Mouse (Mus musculus): ENCODE results near the gene Sufu. TPM values are rescaled to one million over a fixed set of nuclear protein-coding genes. Genes with fewer than 3 reads are reported as not detected.

Sufu gene
- total RNA-seq, 2 experiments from 2014 or later: 18.3 to 18.6 TPM

- DNase-seq (ENCODE audit: low spot score in 2 of 2): no peak
- intact Hi-C loops (cut with DNase I): no loop called here
Observed at GRCm38 (mm10) chr19:46382275-46382674, 14.4 kb upstream of the Sufu start.

DNA sequence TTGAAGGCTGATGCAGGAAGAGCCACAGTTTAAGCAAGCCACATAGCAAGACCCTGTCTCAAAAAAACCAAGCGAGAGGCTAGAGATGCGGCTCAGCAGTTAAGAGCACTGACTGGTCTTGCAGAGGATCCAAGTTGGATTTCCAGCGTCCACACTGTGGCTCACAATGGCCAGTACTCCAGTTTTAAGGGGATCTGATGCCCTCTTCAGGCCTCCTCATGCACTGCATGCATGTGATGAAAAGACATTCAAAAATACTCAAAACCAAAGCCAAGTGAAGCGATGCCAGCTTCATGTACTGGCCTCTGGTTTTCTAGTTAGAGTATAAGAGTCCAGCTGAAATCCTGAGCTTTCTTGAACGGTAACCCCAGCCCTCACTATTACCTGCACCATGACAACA is 6.8 kb upstream of the Sufu start:
- intact Hi-C loops (cut with DNase I): no loop called here

DNA sequence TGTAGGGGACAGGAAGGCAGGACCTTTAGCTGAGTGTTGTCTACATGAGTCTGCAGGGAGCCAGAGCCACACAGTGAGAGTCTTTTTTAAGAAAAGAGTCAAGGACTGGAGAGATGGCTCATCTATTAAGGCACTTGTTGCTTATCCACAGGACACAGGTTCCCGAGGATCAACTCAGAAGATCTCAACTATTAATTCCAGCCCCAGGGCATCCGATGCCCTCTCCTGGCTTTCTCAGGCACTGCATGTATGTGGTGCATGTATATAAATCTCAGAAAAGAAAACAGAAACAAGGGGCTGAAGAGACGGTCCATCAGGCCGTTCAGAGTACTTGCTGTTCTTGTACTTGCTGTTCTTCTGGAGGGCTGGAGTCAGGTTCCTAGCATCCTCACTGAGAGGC is 4.7 kb upstream of the Sufu start:
- intact Hi-C loops (cut with DNase I): no loop called here
- DNase-seq (ENCODE audit: low spot score in 2 of 2): no peak

More for the DNA sequence above, 6.8 kb upstream of the Sufu start:
- DNase-seq (ENCODE audit: low spot score in 2 of 2): no peak

- intact Hi-C loops (cut with DNase I): loop anchor here (5.0 kb wide), 1 partner anchor 133 kb away; no protein-coding TSS in a partner anchor
- no peak for DNase-seq (ENCODE audit: low spot score in 2 of 2)
Observed at GRCm38 (mm10) chr19:46394712-46395108, 2.0 kb upstream of the Sufu start.

DNA sequence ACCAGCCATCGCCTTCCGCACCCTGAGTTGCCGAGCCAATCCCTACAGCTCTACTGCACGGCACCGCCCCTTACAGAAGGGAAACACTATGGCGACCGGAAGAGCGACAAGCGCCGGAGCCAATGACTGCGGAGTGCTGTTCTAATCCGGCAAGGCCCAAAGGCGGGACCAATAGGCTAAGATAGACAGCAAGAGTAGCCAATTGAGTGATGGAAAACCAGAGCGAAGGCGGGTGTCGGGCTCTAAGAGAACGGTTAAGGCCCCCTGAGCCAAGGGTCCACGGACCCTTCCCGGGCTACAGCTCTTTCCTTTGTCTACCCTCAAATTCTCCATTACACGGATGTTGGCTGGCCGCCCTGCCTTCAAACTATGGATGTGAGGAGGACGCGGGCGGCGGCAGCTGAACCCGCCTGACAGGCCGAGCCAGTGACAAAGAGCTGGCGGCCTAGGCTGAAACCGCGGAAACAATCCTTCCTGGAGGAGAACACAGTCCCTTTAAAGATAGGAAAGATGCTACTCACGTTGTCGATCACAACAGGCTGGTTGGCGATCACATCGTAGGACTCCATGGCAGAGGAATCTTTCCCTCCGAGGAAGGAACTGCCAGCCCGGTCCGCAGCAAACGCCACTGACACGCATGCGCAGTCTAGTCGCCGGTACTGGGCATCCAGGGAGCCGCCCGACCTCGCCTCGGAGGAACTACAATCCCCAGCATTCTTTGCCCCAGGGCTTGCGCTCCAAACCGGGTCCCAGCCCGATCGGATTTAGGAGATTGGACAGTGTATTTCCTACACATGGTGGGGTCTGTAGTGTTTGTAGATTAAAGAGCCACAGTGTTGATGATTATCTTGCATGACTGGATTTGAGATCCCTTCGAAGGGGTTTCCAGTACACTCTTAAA is 1.3 kb upstream of the Sufu start, which contains the start of gene Actr1a:
Gene Actr1a, minus strand, starts transcription at position 640 of the 901 bp plus-strand sequence.
- peak; percentile 95 to 97 for DNase-seq (ENCODE audit: low spot score in 2 of 2)
- intact Hi-C loops (cut with DNase I): loop anchor here (1.0 to 5.0 kb wide), 3 partner anchors 49 to 132 kb away; partner anchors contain the start of gene Trim8

DNA sequence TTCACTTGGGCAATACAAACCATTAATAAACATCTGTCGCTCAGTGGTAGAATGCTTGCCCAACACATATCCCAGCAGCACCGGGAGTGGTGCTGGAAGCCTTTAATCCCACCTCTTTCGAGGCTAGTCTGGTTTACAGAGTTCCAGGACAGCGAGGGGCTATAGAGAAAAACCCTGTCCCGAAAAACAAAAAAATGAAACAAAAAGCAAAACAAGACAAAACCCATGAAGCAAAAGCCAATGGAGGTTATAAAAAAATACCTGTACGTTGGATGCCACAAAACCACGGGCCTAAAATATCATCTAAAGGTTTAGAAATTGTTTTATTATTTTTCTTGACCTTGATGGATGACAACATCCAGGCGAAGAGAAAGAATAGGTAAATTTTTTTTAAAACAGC is 587 bp upstream of the Sufu start:
- intact Hi-C loops (cut with DNase I): loop anchor here (1.0 to 5.0 kb wide), 3 partner anchors 48 to 131 kb away; partner anchors contain the start of gene Trim8
- DNase-seq (ENCODE audit: low spot score in 2 of 2): no peak

DNA sequence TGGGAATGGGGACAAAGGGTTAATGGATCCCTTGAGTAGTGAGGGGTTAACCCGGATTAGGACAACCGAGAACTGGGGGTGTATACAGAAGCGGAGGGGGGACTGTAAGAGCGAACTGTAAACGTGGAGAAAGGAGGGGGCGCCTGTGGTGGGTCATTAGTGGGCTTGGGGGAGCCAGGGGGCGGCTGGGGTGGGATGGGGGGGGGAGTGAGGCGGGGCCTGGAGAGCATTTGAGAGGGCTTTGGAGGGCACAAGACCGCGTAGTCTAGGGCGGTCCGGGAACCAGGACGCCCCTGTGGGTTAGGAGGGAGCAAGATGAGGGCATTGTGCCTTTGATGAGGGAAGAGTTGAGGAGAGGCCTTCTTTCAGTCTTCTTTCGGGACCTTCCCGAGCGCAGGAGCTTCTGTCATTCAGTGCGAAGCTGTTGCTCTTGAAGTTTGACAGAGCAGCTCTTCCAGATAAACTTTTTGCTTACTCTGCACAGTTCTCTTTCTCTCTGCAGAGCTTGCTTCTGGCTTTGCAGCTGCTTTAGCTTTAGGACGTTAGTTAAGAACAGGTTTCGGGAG is 823 bp downstream of the Sufu start:
- intact Hi-C loops (cut with DNase I): loop anchor here (2.0 to 5.0 kb wide), 2 partner anchors 103 to 130 kb away; partner anchors contain the start of gene Trim8
- no peak for DNase-seq (ENCODE audit: low spot score in 2 of 2)

GRCm38 (mm10) chr19:46398401-46398800 is 1.7 kb downstream of the Sufu start:
- DNase-seq (ENCODE audit: low spot score in 2 of 2): no peak
- intact Hi-C loops (cut with DNase I): loop anchor here (5.0 kb wide), 1 partner anchor 129 kb away; no protein-coding TSS in a partner anchor

DNA sequence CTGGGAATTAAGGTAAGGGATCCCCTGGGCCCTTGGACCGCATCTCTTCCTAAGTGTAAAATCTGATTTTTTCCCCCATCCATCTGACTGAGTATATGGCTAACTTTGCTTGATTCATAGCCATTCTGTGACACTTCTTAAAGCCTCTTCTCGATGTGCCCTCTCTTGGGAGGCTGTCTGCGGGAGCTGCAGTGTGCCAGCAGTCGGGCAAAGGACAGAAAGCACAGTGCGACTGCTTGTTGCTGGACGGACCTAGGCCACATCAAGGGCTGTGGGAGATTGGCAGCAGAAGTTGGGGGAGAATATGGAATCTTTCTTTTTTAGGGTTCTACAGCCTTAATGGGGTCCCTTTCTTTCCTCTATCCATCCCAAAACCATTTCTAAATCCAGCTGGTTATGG is 2.7 kb downstream of the Sufu start:
- intact Hi-C loops (cut with DNase I): loop anchor here (5.0 kb wide), 1 partner anchor 128 kb away; no protein-coding TSS in a partner anchor
- no peak for DNase-seq (ENCODE audit: low spot score in 2 of 2)

DNA sequence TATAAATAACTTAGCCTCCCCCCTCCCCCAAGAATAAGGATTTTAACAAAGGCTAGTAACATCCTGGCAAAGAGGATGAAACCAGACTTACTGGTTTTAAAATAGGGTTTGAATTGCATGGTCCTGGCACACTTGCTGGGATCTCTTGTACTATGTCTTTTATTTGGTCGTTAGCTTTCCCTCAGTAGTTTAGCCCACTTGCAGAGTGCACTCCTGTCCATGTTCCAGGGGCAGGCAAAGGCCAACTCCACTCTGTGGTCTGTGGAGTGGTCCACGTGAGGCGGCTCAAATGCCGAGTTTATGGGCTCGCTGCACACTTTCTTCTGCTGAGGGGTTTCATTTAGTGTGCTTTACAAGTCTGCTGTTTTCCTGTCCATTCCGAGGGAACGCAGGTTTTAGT is 3.2 kb downstream of the Sufu start:
- intact Hi-C loops (cut with DNase I): loop anchor here (5.0 kb wide), 1 partner anchor 127 kb away; no protein-coding TSS in a partner anchor
- no peak for DNase-seq (ENCODE audit: low spot score in 2 of 2)

- intact Hi-C loops (cut with DNase I): no loop called here
- DNase-seq (ENCODE audit: low spot score in 2 of 2): no peak
Observed at GRCm38 (mm10) chr19:46400558-46400957, 3.9 kb downstream of the Sufu start.

DNA sequence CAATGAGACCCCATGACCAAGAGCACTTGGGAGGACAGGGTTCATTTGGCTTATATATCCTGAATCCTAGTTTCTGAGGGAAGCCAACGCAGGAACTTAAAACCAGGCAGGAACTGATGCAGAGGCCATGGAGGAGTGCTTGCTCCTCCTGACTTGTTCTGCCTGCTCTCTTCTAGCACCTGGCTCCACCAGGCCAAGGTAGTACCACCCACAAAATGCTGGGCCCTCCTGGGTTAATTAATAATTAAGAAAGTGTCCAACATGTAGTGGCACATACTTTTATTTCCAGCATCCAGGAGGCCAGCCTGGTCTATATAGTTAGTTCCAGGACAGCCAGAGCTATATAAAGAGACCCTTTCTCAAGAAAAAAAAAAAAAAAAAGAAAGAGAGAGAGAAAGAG is 7.3 kb downstream of the Sufu start:
- DNase-seq (ENCODE audit: low spot score in 2 of 2): no peak

DNA sequence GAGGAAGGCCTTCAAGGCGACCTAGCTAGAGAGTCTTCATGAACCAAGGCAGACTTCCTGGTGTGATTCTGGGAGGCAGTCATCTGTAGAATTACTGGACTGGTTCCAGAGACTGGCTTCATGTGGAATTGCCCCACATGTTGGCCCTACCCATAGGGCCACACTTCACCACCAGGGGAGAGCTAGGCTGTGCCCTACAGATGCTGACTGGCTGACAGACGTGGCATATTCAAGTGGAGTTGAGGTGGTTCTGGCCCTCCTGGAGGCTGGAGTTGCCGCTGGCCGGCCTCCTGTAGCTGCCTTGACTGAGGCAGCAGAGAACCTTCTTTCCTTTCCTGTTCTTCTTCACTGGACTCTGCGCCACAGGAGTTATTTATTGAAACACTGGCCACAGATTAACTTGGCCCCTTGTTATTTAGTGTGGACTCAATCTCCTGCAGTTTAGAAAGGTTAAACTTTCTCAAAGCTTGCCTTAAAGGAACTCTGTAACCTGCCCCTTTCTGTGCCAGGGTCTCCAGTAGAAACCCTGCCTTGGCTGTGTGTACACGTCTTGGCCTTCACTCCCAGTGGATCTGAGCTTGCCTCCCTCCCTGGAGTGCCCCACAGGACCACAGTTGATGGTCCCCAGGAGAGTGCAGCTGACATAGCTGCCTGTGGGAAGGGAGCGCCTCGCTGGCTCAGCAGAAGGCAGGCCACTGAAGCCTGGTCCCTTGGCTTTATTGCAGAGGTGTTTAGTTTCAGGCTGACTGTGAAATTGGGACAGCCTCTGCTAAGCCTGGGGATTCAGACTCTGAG is 10.1 kb downstream of the Sufu start:
- DNase-seq (ENCODE audit: low spot score in 2 of 2): no peak
- intact Hi-C loops (cut with DNase I): no loop called here

More for the DNA sequence above, 7.3 kb downstream of the Sufu start:
- intact Hi-C loops (cut with DNase I): no loop called here

DNA sequence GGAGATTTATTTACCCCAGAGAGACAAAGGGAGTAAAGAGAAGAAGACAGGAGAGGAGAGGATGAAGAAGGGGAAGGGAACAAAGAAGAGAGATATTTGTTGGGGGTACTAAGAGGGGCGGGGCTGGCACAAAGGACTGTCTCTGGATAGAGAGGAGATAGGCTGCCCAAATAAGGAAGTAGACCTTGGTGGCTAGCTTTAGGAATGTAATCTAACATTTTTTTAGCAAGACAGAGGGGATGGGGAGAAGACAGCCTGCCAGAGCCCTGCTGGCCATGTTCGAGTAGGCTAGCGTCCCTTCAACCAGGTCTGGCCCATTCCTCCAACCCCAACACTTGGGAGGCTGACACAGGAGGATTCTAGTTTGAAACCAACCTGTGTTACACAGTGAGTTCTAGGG is 12.8 kb downstream of the Sufu start:
- no peak for DNase-seq (ENCODE audit: low spot score in 2 of 2)
- intact Hi-C loops (cut with DNase I): no loop called here

GRCm38 (mm10) chr19:46412056-46412805 is 15.5 kb downstream of the Sufu start:
- intact Hi-C loops (cut with DNase I): no loop called here
- no peak for DNase-seq (ENCODE audit: low spot score in 2 of 2)

GRCm38 (mm10) chr19:46413969-46414368 is 17.3 kb downstream of the Sufu start:
- intact Hi-C loops (cut with DNase I): no loop called here
- no peak for DNase-seq (ENCODE audit: low spot score in 2 of 2)

GRCm38 (mm10) chr19:46414486-46414885 is 17.8 kb downstream of the Sufu start:
- intact Hi-C loops (cut with DNase I): no loop called here
- no peak for DNase-seq (ENCODE audit: low spot score in 2 of 2)

DNA sequence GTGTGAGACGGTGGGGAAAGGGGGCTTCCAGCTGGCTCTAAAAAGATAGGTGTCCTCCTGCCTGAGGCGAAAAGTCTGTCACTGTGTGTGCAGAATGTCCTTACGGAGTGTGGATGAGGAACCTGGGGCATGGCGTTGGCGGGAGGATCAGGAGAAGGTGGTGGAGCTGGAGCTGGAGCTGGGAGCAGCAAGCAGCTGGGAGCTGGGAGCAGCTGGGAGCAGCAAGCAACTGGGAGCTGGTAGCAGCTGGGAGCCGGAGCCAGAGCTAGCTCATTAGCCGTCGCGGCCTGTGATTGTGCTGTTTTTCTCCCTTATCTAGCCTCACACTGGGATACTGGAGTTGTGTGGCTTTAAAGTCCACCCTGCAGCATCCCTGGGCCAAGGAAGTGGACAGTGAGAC is 19.6 kb downstream of the Sufu start:
- intact Hi-C loops (cut with DNase I): no loop called here
- no peak for DNase-seq (ENCODE audit: low spot score in 2 of 2)

DNA sequence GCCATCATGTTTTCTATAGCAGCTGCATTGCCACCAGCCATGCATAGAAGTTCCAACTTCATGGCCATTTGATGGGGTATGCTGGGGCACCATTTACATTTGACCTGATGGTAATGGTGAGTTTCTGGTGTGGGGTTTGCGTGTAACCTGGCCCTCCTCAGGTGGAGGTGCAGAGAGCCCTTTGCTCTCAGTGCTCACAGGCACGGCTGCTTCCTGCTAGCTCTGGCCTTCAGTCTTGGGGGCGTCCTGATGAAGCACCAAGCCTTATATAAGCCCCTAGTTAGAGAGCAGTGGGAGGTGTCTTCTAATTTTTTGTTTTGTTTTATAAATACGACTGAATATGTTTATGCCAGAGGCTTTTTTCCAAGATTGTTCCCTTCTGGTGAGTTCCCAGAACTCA is 21.4 kb downstream of the Sufu start:
- intact Hi-C loops (cut with DNase I): no loop called here
- DNase-seq (ENCODE audit: low spot score in 2 of 2): no peak
